Mouse (Mus musculus) layer of hippocampus, postnatal 10 days (tissue): Measurements from ENCODE around the gene Tnfrsf8. TPM values are rescaled to one million over a fixed set of nuclear protein-coding genes. Genes with fewer than 3 reads are reported as not detected.

Experiments used
- DNase-seq, 2 experiments: peaks; one replicate each; pipeline ENCODE4 v3.0.0; 2021; ENCODE audit warnings: low spot score in 2 of 2
- total RNA-seq, 2 experiments: library from RNA; stranded (reverse); gene quantifications; 2 replicates each; pipeline ENCODE4 v1.2.3; 2021

The Tnfrsf8 gene
- total RNA-seq, 2 experiments from 2014 or later, result 0.47 to 0.73 TPM

DNA sequence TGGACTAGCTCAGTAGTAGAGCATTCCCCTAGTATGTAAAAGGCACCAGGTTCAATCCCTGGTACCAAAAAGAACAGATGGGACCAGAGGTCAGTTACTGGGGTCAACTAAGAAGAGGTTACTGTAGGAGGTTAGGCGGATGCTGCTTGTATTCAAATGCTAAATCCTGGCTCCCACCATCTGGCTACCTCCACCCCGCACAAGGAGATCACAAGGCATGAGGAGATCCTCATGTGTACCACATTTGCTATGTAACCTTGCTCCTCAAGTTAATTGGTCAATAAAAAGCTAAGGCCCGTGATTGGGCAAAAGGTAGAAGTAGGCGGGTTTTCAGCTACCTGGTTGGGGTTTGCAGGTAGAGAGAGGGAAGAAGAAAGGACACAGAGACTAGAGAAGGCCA is 43.3 kb downstream of the Tnfrsf8 start:
- DNase-seq, result no peak

DNA sequence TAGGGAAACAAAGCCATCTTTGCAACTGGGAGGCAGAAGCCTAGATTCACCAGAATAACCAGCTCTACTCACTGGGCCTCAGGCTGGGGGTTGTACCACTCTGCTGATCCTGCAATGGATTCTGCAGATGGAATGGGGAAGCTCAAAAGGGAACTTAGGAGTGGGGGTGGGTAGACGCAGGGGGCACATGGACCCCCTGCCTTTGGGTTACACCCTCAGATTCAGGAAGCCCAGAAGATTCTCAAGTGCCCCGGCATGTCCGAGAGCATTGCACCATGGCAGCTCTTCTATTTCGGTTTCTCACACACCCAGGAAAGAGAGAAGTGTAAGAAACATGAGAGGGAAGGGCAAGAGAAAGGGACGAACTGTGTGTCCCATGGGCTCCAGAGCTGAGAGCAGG is 44.8 kb downstream of the Tnfrsf8 start:
- no peak for DNase-seq

DNA sequence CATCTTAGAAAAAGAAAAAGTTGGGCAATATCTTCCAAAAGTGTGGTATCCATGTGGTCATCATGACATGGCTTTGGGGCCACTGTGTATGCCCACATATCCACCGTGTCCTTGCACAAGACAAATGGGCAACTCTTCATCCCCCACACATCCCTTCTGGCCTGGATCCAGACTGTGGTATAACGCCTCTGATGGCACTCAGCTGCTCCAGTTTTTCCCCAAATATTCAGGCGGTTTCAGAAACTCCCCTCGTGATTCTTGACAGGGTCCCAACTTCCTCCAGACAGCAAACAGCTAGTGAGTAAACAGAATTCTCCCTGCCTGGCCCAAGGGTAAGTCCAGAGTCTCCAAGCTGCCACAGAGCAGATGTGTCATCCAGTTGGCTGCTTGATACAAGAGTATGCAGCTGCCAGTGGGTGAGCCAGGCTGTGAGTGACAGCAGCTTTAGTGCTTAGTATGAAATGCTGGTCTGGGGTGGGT is 47.3 kb downstream of the Tnfrsf8 start:
- no peak for DNase-seq

- no peak for DNase-seq
These were observed 48.5 kb downstream of the Tnfrsf8 start for GRCm38 (mm10) chr4:145266505-145266904.

GRCm38 (mm10) chr4:145264761-145265160 is 50.2 kb downstream of the Tnfrsf8 start:
- DNase-seq, result no peak

GRCm38 (mm10) chr4:145263583-145263982 is 51.4 kb downstream of the Tnfrsf8 start:
- no peak for DNase-seq

DNA sequence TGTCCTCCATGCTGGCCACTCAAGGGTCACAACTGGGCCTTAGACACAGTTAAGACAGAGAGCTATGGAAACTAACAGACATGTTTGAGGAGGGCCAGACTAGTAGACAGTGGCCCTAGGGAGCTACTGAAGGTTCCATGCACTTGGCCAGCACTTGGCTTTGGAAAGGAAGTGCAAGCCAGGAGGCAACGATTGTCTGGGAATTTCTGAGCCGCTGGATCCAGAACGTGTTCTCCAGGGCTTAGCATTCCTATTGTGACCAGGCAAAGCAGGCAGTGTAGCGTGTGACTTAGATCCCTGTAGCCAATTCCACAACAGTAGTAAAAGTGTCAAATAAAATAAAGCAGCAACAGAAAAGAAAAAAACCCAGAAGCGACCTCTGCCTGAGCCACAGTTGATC is 54.2 kb downstream of the Tnfrsf8 start:
- DNase-seq, result no peak

- DNase-seq, result no peak
These were observed 57.1 kb downstream of the Tnfrsf8 start for GRCm38 (mm10) chr4:145257751-145258434.

DNA sequence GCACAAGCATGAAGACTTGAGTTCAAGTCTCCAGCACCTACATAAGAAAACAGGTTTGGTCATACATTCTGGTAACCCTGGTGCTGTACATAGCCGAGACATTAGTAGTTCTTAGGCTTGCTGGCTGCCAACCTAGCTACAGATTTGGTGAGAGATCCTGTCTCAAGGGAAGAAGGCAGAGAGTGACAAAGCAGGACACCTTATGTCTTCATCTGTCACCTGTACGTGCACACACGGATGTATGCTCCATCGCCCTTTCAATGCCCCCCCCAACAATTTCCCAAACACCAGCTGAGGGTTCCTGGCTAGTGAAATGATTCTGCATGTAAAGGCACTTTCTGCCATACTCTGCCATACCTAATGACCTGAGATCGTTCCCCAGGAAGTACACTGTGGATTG is 58.8 kb downstream of the Tnfrsf8 start:
- no peak for DNase-seq

- DNase-seq, result no peak
These were observed 60.5 kb downstream of the Tnfrsf8 start for GRCm38 (mm10) chr4:145254418-145254817.

DNA sequence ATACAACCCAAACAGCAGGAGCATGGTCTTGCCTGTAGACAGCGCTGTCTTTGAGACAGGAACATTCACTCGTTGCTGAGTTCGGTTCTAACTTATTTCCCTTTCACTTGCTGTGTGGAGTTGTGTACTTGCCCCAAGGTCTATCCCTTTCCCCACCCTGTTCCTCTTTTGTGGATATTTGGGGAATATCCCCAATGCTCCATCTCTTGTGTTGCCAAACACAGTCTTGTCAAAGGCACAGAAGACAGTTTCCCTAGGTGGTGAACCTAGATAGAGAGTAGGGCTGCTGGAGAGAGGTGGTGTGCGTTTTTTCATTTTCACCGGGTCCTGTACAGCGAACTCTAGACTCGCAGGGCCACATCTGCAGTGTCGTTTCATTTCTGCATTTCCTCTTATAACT is 62.4 kb downstream of the Tnfrsf8 start:
- DNase-seq, result no peak

DNA sequence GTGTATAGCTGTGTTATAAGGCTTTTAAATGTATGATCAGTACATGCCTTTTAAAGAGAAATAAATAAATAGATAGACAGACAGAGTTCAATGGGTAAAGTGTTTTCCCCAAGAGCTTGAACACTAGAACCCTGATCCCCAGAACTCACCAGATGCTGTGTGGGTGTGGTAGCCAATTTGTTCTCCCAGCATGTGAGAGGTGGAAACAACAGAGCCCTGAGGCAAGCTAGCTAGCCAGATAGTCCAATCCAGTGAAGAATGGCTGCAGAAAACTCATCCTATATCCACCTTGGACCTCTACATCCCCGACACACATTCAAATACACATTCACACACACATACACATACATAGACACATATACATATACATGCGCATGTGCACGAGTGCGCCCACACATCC is 63.4 kb downstream of the Tnfrsf8 start:
- no peak for DNase-seq

GRCm38 (mm10) chr4:145250002-145250401 is 65.0 kb downstream of the Tnfrsf8 start:
- DNase-seq, result no peak

DNA sequence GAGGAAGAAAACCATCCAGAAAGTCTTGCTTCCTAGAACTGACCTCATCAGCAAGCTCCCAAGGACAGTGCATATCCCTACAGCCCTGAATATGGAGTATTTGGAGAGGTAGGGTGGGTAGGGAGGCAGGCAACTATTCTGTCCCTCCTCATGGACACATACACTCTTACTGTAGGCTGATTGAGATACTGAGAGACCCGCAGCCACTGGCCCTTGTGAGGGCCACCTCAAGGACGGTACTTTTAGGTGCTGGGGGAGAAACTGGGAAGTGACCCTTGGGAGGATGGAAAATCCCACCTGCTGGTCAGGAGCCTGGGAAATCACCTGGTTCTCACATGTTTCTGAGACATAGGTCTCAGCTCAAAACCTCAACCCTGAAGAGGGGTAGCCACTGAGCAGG is 67.4 kb downstream of the Tnfrsf8 start:
- DNase-seq, result no peak

- DNase-seq, result no peak
These were observed 68.6 kb downstream of the Tnfrsf8 start, which contains the start of gene Tnfrsf1b for GRCm38 (mm10) chr4:145246173-145247011. Gene Tnfrsf1b, minus strand, starts transcription at chr4:145246870.

DNA sequence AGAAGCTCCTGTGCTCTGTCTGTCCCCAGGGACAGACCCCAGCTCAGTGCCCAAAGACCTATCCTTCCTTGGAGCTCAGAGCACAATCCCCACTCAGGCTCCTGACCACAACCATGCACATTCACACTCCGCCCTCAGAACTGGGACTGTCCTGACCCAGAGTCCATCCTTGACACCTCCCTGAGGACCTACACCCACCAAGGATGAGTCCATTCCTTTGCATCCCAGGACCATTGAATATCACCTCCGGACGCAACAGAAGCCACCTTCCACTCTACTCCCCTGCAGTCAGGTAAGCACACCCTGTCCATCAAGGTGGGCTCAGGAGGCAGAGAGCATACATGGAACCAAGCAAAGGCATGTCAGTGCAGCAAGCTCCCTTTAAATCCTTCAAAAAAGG is 69.4 kb downstream of the Tnfrsf8 start:
- no peak for DNase-seq

- no peak for DNase-seq
These were observed 70.3 kb downstream of the Tnfrsf8 start for GRCm38 (mm10) chr4:145244676-145245075.

DNA sequence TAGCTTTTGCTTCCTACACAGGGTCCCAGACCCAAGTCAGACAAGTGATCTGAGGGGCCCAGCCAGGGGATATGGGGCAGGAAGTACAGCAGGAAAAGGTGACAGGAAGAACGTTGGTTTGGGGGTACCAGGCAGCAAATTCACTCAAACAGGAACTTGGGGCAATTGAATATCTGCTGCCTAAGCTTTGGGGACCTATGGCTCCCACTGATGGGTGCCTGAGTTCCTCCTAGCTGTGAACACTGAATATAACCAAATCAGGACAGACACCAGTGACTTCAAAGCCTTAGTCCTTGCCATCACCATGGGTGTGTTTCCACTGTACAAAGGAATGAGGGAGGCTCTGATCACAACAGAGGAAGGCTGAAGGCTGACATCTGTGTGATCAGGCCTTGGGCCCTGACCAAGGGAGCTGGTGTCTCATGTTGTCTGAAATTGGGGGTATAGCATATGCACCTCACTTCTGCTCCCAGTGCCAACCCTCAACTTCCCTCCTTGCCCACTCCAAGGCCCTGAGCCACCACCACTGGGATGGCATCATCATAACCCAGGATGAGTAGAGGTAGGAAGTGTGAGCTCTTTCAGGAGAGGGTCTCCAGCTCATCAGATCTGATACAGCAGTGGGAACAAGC is 72.1 kb downstream of the Tnfrsf8 start:
- no peak for DNase-seq

DNA sequence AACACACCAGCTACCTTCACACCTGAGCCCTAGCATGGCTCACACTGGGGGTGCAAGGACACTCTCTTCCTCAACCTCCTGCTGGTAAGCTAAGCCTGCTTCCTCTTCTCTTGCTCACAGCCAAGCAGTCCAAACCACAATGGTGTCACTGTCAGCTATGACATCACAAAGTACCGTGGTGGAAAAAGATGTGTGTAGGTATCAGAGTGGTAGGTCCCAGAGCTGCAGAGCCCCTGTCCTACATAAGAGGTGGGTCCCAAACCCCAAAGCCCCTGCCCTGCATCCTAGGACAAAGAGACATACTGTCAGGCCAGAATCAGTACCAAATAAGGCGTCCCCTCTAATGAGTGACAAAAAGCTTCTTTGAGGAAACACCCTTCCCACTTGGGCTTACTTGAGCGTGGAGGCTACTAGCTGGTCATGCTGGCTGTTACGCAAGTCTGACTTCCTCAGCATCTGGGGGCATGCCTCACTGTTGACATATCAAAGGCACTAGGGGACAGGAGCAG is 74.2 kb downstream of the Tnfrsf8 start:
- no peak for DNase-seq

DNA sequence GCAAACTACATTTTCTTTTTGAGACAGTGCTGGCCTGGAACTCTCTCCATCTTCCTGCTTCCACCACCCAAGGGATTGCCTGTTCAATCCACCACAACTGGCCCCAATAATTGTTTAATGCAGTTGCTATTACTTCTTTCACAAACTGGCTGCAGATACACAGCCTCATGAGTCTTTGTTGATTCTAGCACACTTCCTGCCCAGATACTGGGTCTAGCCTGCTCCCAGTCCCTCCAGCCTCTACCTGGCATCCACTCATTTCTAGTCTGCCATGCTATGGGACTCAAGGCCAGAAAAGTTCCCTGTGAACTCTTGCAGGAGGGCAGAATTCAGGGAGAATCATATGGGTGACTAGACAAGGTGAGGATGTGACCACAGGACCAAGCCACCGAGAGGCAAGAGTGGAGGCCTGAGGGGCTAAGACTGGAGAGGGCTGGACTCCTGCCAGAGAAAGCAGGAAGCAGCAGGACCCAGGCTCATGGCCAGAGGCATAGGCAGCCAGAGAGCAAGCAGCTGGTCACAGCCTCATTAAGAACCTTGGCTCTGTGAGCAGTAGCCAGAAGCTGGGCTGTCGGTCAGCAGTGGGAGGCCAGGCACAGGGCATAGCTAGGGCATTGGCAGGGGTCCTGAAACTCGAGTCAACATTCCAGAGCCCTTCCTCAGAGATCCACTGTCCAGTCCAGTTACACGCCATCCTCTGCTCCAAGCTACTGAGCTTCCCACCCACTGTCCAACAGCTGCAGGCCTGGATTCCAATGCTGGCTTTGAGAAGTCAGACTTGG is 75.7 kb downstream of the Tnfrsf8 start:
- DNase-seq, result peak; percentile 41 to 61

- DNase-seq, result no peak
These were observed 78.9 kb downstream of the Tnfrsf8 start for GRCm38 (mm10) chr4:145236027-145236426.
